Comparison of ENCODE assay signal across 7 mouse cellular contexts in genomic region chr16:52451101-52451785, GRCm38 (mm10). TPM values are rescaled to one million over a fixed set of nuclear protein-coding genes. Genes with fewer than 3 reads are reported as not detected.
DNase-seq lines count a peak whose midpoint lies in the region; ATAC-seq and TF ChIP-seq lines count a peak whose summit lies in the region.

No protein-coding gene starts in this region.

- peak overlapping the region; percentile 60 for H3K9ac ChIP-seq in heart, postnatal 0 days (replicated peaks; ENCODE audit: low read depth, low read length)

- peak; percentile 40 for DNase-seq in 3134 (ENCODE audit: extremely low read depth, insufficient read length, low spot score)
- DNase-seq in embryo, embryonic 10.5 days (ENCODE audit: low spot score), result peak; percentile 59
- DNase-seq in heart, postnatal 0 days (ENCODE audit: low spot score), result peak; percentile 32
- DNase-seq in layer of hippocampus, postnatal 36 days, result peak; percentile 34 to 38

- TF ChIP-seq CTCF in C2C12 (IDR thresholded peaks at IDR 0.05; ENCODE audit: control insufficient read depth, insufficient read depth, insufficient read length), result no peak
- TF ChIP-seq CTCF in heart, postnatal 0 days (IDR thresholded peaks at IDR 0.05; ENCODE audit: low read depth), result no peak
- TF ChIP-seq CTCF in small intestine, adult 2 months (IDR thresholded peaks at IDR 0.05; ENCODE audit: extremely low read depth, insufficient read length, insufficient replicate concordance, low read depth, low read length), result no peak

- no peak overlapping the region for H3K27ac ChIP-seq in heart, postnatal 0 days (ENCODE audit: low read depth)
- H3K27ac ChIP-seq in macrophage, result peak overlapping the region; percentile 72
- H3K27ac ChIP-seq in small intestine, adult 2 months (ENCODE audit: insufficient read depth, low read depth, low read length), result no peak overlapping the region

- H3K9me3 ChIP-seq in heart, postnatal 0 days (replicated peaks; ENCODE audit: control insufficient read depth, low read length), result no peaks in the 10 kb centered on the region

- WGBS in heart, postnatal 0 days, result 1% methylated on average over 15 of the region's 15 CpGs
- 2% methylated on average over 15 of the region's 15 CpGs for WGBS in macrophage (ENCODE audit: missing documents)
- WGBS in small intestine, adult 2 months, result 1% methylated on average over 15 of the region's 15 CpGs

- H3K27me3 ChIP-seq in C2C12 (ENCODE audit: control insufficient read depth, insufficient read depth, insufficient read length), result no peaks in the 10 kb centered on the region
- H3K27me3 ChIP-seq in heart, postnatal 0 days (ENCODE audit: control insufficient read depth, insufficient read depth, low read length), result no peaks in the 10 kb centered on the region
- H3K27me3 ChIP-seq in small intestine, adult 2 months (ENCODE audit: control insufficient read depth, insufficient read depth, low read length), result no peaks in the 10 kb centered on the region

- peaks cover 64% of the 10 kb centered on the region for H3K79me3 ChIP-seq in C2C12 (ENCODE audit: low read depth)

- no peak for TF ChIP-seq EP300 in heart, postnatal 0 days (IDR thresholded peaks at IDR 0.05; ENCODE audit: low read depth)

- peak overlapping the region; percentile 79 for H3ac ChIP-seq in C2C12 (ENCODE audit: control insufficient read depth, insufficient read length, low read depth)

- no peak for TF ChIP-seq POLR2A in small intestine, adult 2 months (IDR thresholded peaks at IDR 0.05; ENCODE audit: low read depth, low read length)

- peak overlapping the region; percentile 89 for H3K4me2 ChIP-seq in heart, postnatal 0 days (ENCODE audit: low read depth, low read length)

- H3K36me3 ChIP-seq in C2C12 (ENCODE audit: control insufficient read depth, insufficient read depth) (peaks cover 5% of the 10 kb centered on the region), macrophage (ENCODE audit: inconsistent target) (no peaks in the 10 kb centered on the region)
- H3K36me3 ChIP-seq in heart, postnatal 0 days (replicated peaks; ENCODE audit: control insufficient read depth, insufficient read depth, low read length), result no peaks in the 10 kb centered on the region
- no peaks in the 10 kb centered on the region for H3K36me3 ChIP-seq in small intestine, adult 2 months (ENCODE audit: control insufficient read depth, insufficient read depth, low read length)

- no peaks in the 10 kb centered on the region for H3K4me1 ChIP-seq in heart, postnatal 0 days (ENCODE audit: control insufficient read depth, insufficient read depth)
- no peaks in the 10 kb centered on the region; the same call in 1 of the 2 replicates for H3K4me1 ChIP-seq in small intestine, adult 2 months (ENCODE audit: control insufficient read depth, insufficient read depth, insufficient read length, low read length)

- H3K4me3 ChIP-seq in C2C12 (ENCODE audit: insufficient read depth, poor library complexity, severe bottlenecking), result peak overlapping the region; percentile 86
- peak overlapping the region; percentile 60 for H3K4me3 ChIP-seq in heart, postnatal 0 days (ENCODE audit: low read depth, low read length)
- H3K4me3 ChIP-seq in macrophage (ENCODE audit: inconsistent target), result peak overlapping the region; percentile 96
- H3K4me3 ChIP-seq in small intestine, adult 2 months (ENCODE audit: low read depth, low read length), result peak overlapping the region; percentile 75

- no peak for ATAC-seq in heart, postnatal 0 days (ENCODE audit: insufficient read depth, low read depth)

- peaks cover 65% of the 10 kb centered on the region for H3K79me2 ChIP-seq in C2C12 (ENCODE audit: control insufficient read depth, insufficient read depth)
- peaks cover 65% of the 10 kb centered on the region for H3K79me2 ChIP-seq in macrophage (ENCODE audit: inconsistent target)

TF ChIP-seq in C2C12, 6 proteins besides CTCF, POLR2A, EP300 and RAD21:
- TF ChIP-seq MYOG (IDR thresholded peaks at IDR 0.05; ENCODE audit: control insufficient read depth, extremely low read depth, insufficient read length) (no peak), USF1 (IDR thresholded peaks at IDR 0.05; ENCODE audit: low read depth) (no peak), MYOD1 (IDR thresholded peaks at IDR 0.05; ENCODE audit: control insufficient read depth, insufficient read length, low read depth) (no peak), CEBPB (IDR thresholded peaks at IDR 0.05; ENCODE audit: low read depth) (no peak), FOSL1 (IDR thresholded peaks at IDR 0.05; ENCODE audit: insufficient read depth, low read length, poor library complexity, severe bottlenecking) (no peak), MAX (IDR thresholded peaks at IDR 0.05) (no peak)

RNA-seq across cellular contexts. Expression of gene Alcam, which starts 2.6 kb away (rescaled TPM):
- 27.7 TPM for polyA plus RNA-seq in C2C12 (2012; fragmentation: generic; extraction: Trizol)
- total RNA-seq in heart, postnatal 0 days (2014; rRNA removed; ENCODE audit: low replicate concordance), result 11.5 and 20.3 TPM in 2 replicates
- 2.1 and 2.3 TPM in 2 replicates for polyA plus RNA-seq in heart, postnatal 0 days (2015; fragmentation: Nextera tagmentation; extraction: Ambion mirVana)
- total RNA-seq in layer of hippocampus, postnatal 36 days (2021), result 100 to 1,000 TPM; 124 TPM
- 1,000 to 10,000 TPM in 2 of 26 experiments, 100 to 1,000 TPM in 24; 136 to 1,652 (median 442) TPM for total RNA-seq in macrophage (2018; cell fraction: chromatin; rRNA removed)
- total RNA-seq in macrophage (2018; cell fraction: cytosol; rRNA removed), result 100 to 1,000 TPM in 24 of 26 experiments, 10 to 100 TPM in 2; 85.8 to 258 (median 182) TPM
- 1,000 to 10,000 TPM in 1 of 26 experiments, 100 to 1,000 TPM in 25; 128 to 1,190 (median 364) TPM for total RNA-seq in macrophage (2018; cell fraction: nucleus; rRNA removed)
- polyA plus RNA-seq in macrophage (2018), result 108 to 331 TPM (median 162 TPM) in 3 replicates
- 2.4 and 4.1 TPM in 2 replicates for polyA plus RNA-seq in small intestine, adult 2 months (2012; rRNA removed)
